Mouse (Mus musculus): Measurements from ENCODE around the gene Tmem230.

GRCm38 (mm10) chr2:132264266-132264710 lies 16.7 kb upstream of the Tmem230 start:
- no peak for TF ChIP-seq CTCF (IDR thresholded peaks at IDR 0.05)
- no peak for TF ChIP-seq EP300 (IDR thresholded peaks at IDR 0.05)
